Mouse (Mus musculus): ENCODE measurements around the gene Trib2. TPM values are rescaled to one million over a fixed set of nuclear protein-coding genes. Genes with fewer than 3 reads are reported as not detected.

Trib2 gene
- polyA plus RNA-seq, 1 experiment from 2014 or later: 20.8 TPM

DNA sequence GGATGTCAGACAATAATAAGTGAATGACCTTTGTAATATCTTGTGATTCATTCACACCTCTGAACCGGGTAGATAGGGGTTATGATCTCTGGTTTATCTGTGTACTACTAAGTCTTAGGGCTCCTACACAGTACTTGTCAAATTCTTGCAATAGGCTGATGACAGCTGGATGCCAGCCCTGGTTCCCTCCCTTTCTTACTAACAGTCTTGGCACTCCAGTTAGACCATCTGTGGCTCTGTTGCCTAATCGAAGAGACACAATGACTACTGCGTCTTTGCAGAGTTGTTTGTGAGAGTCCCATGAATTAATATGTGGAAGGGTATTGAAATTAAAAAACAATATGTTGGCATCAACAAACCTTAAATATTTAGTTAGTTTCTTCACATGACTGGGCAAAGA is 48.2 kb downstream of the Trib2 start:
- H3K4me1 ChIP-seq (ENCODE audit: insufficient read depth): no peaks in the 10 kb centered on the region
- WGBS: 75% methylated on average over 3 of the region's 3 CpGs
- DNase-seq: no peak
- no peaks in the 10 kb centered on the region for H3K9me3 ChIP-seq (ENCODE audit: low read depth, low read length)
- H3K27ac ChIP-seq (ENCODE audit: low read depth): no peak overlapping the region
- H3K4me3 ChIP-seq (ENCODE audit: low read depth, low read length): no peak overlapping the region
- H3K9ac ChIP-seq: no peak overlapping the region
- ATAC-seq (ENCODE audit: insufficient read depth): no peak
- no peaks in the 10 kb centered on the region for H3K27me3 ChIP-seq (ENCODE audit: insufficient read depth, low read length)
- no peak for TF ChIP-seq CTCF (IDR thresholded peaks at IDR 0.05; ENCODE audit: low read depth)
- no peak overlapping the region for H3K4me2 ChIP-seq
- no peaks in the 10 kb centered on the region for H3K36me3 ChIP-seq (ENCODE audit: insufficient read depth)

DNA sequence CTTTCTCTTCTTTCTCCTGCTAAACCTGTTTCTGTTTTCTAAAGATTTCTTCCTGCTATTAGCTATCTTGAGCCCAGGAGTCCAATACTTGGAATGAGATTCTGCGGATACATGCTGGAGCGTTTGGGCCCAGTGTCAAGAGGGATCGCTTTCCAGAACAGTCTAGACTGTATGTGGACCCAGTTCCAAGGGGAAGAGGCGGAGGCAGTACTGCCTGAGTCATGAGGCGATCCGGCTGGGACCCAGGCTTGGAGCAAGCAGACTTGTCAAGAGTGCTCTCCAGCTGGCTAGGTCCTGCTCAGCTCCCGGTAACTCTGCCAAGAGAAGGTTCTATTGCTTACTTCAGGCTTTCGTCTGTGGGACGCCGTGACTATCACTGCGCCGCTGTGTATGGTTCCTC is 50.7 kb downstream of the Trib2 start:
- ATAC-seq (ENCODE audit: insufficient read depth): peak; percentile 71
- Histone ChIP-seq H3K36me3 (ENCODE audit: insufficient read depth) (no peaks in the 10 kb centered on the region), H3K27me3 (ENCODE audit: insufficient read depth, low read length) (no peaks in the 10 kb centered on the region), H3K9ac (no peak overlapping the region), H3K27ac (ENCODE audit: low read depth) (no peak overlapping the region), H3K4me3 (ENCODE audit: low read depth, low read length) (no peak overlapping the region), H3K4me1 (ENCODE audit: insufficient read depth) (no peaks in the 10 kb centered on the region), H3K9me3 (ENCODE audit: low read depth, low read length) (no peaks in the 10 kb centered on the region), H3K4me2 (no peak overlapping the region)
- TF ChIP-seq CTCF (IDR thresholded peaks at IDR 0.05; ENCODE audit: low read depth): no peak
- peak; percentile 52 for DNase-seq
- 71% methylated on average over 12 of the region's 12 CpGs for WGBS

DNA sequence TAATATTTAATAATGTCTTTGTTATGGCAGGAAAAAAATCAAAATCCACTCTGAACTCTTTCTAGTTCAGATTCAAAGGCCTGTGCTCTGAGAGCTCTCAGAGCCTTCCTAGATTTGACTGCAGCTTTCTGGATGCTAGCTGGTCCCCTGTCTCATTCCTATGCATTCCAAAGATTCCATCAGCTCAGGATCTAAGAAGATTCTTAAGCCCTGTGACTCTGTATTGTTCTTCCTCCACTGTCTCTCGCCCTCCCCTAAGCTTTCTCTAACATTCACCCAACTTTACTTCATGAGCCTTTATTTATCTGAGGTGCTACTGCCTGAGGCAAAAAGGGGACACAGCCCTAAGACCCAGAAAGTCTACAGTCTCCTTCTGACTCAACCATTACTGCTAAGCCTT is 51.5 kb downstream of the Trib2 start:
- TF ChIP-seq CTCF (IDR thresholded peaks at IDR 0.05; ENCODE audit: low read depth): no peak
- 19% methylated on average over 1 of the region's 1 CpGs for WGBS

DNA sequence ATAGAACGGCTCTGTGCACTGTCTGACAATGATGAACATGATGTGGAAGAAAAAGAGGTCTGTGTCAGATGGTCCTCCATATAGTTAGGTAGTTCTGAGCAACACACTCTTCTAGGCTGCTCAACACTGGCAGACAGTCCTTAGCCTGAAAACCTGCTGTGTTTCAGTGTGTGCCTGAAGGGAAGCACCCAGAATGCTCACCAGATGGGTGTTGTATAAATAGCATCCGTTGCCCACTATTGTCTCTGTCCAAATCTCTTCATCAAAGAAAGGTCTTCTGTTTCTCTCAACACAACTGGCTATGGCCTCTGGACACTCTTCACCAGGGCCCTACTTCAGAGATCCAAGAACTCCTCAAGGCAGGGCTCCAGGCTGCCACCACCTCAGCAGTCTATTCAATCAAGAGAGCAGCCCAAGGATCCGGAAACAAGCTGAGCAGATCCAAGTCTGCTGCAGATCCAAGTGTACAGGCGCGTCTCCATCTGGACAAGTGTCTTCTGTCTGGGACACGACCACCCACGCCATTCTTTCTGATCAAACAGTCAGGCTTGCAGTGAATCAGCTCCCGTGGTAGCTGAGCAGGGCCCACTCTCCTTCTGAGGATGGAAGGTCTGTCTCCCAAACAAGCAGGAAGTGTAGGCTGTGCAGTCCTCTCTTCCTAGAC is 55.1 kb downstream of the Trib2 start:
- no peak for TF ChIP-seq CTCF (IDR thresholded peaks at IDR 0.05; ENCODE audit: low read depth)
- ATAC-seq (ENCODE audit: insufficient read depth): no peak

More for the DNA sequence above, 51.5 kb downstream of the Trib2 start:
- no peak overlapping the region for H3K4me3 ChIP-seq (ENCODE audit: low read depth, low read length)
- H3K9ac ChIP-seq: no peak overlapping the region
- no peaks in the 10 kb centered on the region for H3K9me3 ChIP-seq (ENCODE audit: low read depth, low read length)
- ATAC-seq (ENCODE audit: insufficient read depth) (no peak), DNase-seq (no peak)
- no peak overlapping the region for H3K27ac ChIP-seq (ENCODE audit: low read depth)
- no peaks in the 10 kb centered on the region for H3K4me1 ChIP-seq (ENCODE audit: insufficient read depth)
- no peak overlapping the region for H3K4me2 ChIP-seq
- no peaks in the 10 kb centered on the region for H3K27me3 ChIP-seq (ENCODE audit: insufficient read depth, low read length)
- no peaks in the 10 kb centered on the region for H3K36me3 ChIP-seq (ENCODE audit: insufficient read depth)

DNA sequence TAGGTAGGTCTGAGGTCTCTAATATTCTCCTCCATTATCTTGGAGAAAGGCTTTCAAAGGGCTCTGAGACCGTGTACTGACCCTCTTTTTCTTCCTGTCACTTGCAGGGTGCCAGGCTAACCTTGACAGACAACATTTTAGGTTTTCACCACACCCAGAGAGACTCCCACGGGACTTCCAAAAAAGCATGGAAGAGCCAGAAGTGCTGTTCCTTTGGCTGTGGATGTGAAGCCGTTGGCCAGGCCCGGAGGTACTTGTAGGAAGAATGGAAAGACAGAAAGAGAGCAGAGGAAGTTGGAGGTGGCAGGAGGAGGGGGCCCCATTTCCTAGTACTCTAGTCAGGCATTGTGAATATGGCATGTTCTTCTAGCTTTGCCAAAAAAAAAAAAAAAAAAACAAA is 56.0 kb downstream of the Trib2 start:
- no peaks in the 10 kb centered on the region for H3K4me1 ChIP-seq (ENCODE audit: insufficient read depth)
- 70% methylated on average over 4 of the region's 4 CpGs for WGBS
- no peak overlapping the region for H3K27ac ChIP-seq (ENCODE audit: low read depth)
- ATAC-seq (ENCODE audit: insufficient read depth) (no peak), DNase-seq (no peak)
- H3K36me3 ChIP-seq (ENCODE audit: insufficient read depth): no peaks in the 10 kb centered on the region
- TF ChIP-seq CTCF (IDR thresholded peaks at IDR 0.05; ENCODE audit: low read depth): no peak
- H3K4me2 ChIP-seq: no peak overlapping the region
- H3K27me3 ChIP-seq (ENCODE audit: insufficient read depth, low read length): no peaks in the 10 kb centered on the region
- no peak overlapping the region for H3K9ac ChIP-seq
- no peaks in the 10 kb centered on the region for H3K9me3 ChIP-seq (ENCODE audit: low read depth, low read length)
- H3K4me3 ChIP-seq (ENCODE audit: low read depth, low read length): no peak overlapping the region

More for the DNA sequence above, 55.1 kb downstream of the Trib2 start:
- no peak overlapping the region for H3K4me2 ChIP-seq
- no peaks in the 10 kb centered on the region for H3K9me3 ChIP-seq (ENCODE audit: low read depth, low read length)
- H3K36me3 ChIP-seq (ENCODE audit: insufficient read depth): no peaks in the 10 kb centered on the region
- H3K27ac ChIP-seq (ENCODE audit: low read depth): no peak overlapping the region
- H3K4me1 ChIP-seq (ENCODE audit: insufficient read depth): no peaks in the 10 kb centered on the region
- H3K27me3 ChIP-seq (ENCODE audit: insufficient read depth, low read length): no peaks in the 10 kb centered on the region
- H3K9ac ChIP-seq: no peak overlapping the region
- 77% methylated on average over 8 of the region's 8 CpGs for WGBS
- H3K4me3 ChIP-seq (ENCODE audit: low read depth, low read length): no peak overlapping the region
- DNase-seq: no peak

DNA sequence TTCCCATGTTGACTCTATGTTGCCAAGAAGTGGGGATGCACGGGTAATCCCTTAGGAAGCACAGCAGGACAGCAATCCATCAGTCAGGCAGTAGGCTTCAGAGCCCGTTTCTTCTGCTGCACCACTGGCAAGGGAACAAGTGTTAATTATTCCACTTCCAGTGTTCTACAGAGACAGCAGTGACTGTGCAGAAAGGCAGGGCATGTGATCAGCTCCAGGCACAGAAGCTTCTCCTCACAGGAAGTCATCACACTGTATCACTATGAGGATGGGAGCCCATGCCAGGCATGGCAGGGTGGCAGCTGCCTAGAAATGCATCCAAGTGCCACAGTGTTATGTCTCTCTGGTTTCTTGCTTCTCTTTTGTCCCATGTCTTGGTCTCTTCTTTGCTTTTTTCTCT is 57.9 kb downstream of the Trib2 start:
- no peaks in the 10 kb centered on the region for H3K9me3 ChIP-seq (ENCODE audit: low read depth, low read length)
- H3K4me3 ChIP-seq (ENCODE audit: low read depth, low read length): no peak overlapping the region
- no peak overlapping the region for H3K9ac ChIP-seq
- TF ChIP-seq CTCF (IDR thresholded peaks at IDR 0.05; ENCODE audit: low read depth): no peak
- H3K36me3 ChIP-seq (ENCODE audit: insufficient read depth): no peaks in the 10 kb centered on the region
- WGBS: 32% methylated on average over 2 of the region's 2 CpGs
- no peak for DNase-seq
- H3K27me3 ChIP-seq (ENCODE audit: insufficient read depth, low read length): no peaks in the 10 kb centered on the region
- no peak overlapping the region for H3K27ac ChIP-seq (ENCODE audit: low read depth)
- no peak for ATAC-seq (ENCODE audit: insufficient read depth)
- H3K4me2 ChIP-seq: no peak overlapping the region
- no peaks in the 10 kb centered on the region for H3K4me1 ChIP-seq (ENCODE audit: insufficient read depth)

DNA sequence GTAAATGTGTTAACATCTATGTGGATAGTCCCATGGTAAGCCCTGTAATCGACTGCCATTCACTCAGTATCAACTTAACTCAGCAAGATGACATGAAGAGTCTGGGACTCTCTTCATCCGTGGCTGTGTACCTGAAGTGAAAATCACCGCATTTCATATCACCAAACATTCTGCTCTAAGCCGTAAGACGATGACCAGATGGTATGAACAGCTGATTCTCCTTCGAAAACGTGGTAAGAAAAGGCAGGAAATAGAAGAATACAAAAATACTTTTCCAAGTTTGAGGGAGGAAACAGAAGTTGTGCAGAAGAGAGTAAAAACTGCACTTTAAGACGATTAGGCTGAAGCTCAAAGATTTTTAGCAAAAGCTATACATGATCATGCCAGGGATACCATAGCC is 59.4 kb downstream of the Trib2 start:
- DNase-seq: no peak
- Histone ChIP-seq H3K9me3 (ENCODE audit: low read depth, low read length) (no peaks in the 10 kb centered on the region), H3K9ac (no peak overlapping the region), H3K4me3 (ENCODE audit: low read depth, low read length) (no peak overlapping the region), H3K27me3 (ENCODE audit: insufficient read depth, low read length) (no peaks in the 10 kb centered on the region), H3K4me2 (no peak overlapping the region), H3K27ac (ENCODE audit: low read depth) (no peak overlapping the region), H3K4me1 (ENCODE audit: insufficient read depth) (no peaks in the 10 kb centered on the region), H3K36me3 (ENCODE audit: insufficient read depth) (no peaks in the 10 kb centered on the region)
- no peak for ATAC-seq (ENCODE audit: insufficient read depth)
- TF ChIP-seq CTCF (IDR thresholded peaks at IDR 0.05; ENCODE audit: low read depth): no peak
- WGBS: 81% methylated on average over 8 of the region's 8 CpGs

All from lung, embryonic 14.5 days (tissue).